Mouse (Mus musculus) thymus, postnatal 25 days (tissue): ENCODE data around the gene Ccnd1.

Experiments used
- DNase-seq: peaks from one replicate; pipeline ENCODE4 v3.0.0; 2022

Gene Ccnd1

DNA sequence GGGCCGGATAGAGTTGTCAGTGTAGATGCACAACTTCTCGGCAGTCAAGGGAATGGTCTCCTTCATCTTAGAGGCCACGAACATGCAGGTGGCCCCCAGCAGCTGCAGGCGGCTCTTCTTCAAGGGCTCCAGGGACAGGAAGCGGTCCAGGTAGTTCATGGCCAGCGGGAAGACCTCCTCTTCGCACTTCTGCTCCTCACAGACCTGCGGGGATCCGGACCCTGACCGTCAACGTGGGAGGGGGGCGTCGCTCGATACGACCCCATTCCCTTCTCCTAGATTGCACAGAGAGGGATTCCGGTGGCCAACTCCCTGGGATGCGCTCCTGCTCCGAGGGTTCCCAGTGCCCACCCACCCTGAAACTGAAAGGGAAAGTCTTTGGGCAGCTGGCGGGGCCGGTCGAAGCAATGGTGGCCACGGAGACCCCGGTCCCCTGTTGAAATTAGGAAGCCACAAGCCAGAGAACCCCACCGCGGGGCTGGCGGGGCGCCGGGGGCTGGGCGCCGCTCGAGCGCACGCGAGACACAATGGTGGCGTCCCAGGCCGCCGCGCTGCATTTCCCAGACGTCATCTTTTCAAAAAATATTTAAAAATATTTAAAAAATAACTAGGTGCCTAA is 1.7 kb downstream of the Ccnd1 start:
- peak; percentile 13 for DNase-seq

DNA sequence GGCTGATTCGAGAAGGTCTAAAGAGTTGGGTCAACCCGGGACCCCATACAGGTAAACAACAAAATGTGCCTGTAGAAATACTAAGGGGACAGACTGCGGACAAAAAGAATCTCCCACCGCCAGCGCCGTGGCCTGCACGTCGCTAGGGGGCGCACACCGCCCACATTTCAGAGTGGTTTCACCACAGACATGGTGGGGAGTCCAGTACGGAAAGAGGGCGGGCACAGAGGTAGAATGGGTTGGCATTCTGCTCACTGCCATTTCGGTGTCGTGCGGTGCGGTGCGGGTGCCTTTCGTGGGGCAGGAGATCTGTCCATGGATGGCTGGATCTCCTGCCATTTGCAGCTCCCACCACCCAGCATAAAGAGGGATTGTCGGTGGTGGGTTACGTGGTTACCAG is 2.2 kb downstream of the Ccnd1 start:
- peak; percentile 86 for DNase-seq

DNA sequence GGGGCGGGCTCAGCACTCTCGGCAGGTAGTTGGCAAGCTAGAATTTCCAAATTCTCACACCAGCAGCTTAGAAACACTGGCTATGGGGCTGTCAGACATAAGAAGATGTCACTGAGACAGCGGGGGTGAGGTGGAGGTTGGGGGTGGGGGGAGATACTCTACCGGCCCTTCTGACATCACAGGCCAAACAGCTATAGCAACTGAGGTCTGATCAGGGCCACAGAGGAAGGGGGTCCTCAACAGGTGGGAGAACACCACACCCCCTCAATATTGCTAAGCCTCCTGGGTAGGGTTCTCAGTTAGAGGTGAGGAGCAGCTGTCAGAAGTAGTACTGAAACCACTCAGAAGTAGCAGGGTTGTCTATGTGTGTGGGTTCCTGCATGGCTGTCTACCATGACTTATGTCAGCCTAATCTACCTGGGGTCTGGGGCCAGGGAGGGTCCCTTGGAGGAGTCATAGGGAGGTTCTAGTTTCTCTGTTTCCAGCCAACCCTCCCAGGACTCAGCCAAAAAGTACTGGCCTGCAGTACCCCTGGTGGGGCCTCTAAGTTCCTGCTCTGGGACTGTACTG is 3.3 kb downstream of the Ccnd1 start:
- no peak for DNase-seq

DNA sequence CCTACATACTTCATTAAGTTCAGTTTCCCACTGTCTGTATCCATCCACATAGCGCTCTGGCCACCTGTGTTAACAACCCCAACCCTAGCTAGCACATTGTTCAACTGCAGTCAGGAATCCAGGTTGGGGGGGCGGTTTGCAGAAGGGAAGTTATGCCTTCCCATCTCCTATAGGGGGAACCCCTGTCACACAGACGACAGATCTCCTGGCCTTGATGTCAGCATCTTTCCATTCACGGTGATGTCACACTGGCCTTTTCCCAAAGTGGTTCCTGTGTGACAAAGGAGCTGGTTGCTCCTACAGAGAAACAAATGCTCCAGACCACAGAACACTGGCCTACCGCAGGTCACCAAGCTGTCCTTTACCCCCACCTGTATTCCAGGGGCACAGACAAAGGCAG is 4.2 kb downstream of the Ccnd1 start:
- peak; percentile 18 for DNase-seq

DNA sequence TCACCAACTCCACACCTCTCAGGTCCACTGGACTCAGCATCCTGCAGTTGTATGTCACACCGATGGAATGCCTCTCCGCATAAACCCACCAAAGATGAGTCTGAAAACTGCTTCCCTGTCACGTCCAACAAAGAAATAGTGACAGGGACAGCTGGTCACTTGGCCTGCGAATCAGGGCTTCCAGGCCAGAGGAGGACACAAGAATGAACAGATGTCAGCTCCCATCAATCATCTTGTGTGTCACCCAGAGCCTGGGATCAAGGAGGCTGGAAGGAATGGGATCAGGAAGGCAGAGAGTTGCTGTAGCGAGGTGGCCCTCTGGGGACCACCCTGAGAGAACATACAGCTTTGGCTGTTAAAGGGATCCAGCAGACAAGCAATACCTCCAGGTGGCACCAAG is 4.8 kb downstream of the Ccnd1 start:
- DNase-seq, result no peak

DNA sequence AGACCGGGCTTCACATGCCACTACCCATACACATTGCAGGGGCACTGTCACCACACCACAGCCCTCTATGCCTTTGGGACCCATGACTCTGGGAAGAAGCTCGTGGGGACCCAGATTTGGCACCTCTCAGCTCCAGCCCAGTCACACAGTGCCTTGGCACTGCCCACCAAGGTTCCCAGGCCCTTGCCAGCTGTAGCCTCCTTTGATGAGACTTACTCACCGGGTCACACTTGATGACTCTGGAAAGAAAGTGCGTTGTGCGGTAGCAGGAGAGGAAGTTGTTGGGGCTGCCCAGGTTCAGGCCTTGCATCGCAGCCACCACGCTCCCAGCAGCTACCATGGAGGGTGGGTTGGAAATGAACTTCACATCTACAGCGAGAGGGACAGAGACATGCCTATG is 5.9 kb downstream of the Ccnd1 start:
- DNase-seq, result no peak

DNA sequence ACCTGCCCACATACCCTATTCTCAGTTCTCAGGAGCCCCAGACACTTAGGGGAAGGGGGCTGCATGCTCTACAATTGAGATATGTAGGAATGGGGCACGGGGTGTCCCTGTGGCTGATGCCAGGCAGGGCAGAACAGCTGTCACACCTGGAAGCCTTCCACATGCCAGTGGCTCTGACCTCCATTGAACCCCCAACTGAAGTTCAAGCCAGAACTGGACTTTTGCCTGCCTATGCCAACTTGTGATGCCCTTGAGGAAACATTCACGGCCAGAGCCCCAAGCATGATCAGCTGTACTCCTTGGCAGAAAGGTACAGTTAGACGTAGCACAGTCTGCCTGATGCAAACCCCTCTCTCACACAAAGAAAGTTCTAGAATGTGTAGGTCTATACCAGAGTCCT is 6.4 kb downstream of the Ccnd1 start:
- no peak for DNase-seq

DNA sequence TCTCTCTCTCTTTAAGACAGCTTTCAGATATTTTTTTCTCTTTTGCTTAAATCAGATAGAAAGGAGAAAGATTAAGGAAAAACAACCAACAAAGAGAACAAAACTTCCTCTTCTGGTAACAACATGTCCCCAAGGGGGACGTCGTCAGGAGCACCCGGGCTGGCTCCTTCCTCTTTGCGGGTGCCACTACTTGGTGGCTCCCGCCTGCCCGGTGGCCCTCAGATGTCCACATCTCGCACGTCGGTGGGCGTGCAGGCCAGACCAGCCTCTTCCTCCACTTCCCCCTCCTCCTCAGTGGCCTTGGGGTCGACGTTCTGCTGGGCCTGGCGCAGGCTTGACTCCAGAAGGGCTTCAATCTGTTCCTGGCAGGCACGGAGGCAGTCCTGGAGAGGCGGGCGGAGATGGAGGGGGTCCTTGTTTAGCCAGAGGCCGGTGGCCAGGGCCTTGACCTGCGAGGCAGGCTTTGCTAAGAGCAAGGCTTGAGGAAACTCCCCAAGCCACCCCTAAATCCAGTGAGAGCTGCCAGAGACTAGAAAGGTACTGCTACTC is 7.3 kb downstream of the Ccnd1 start:
- no peak for DNase-seq

DNA sequence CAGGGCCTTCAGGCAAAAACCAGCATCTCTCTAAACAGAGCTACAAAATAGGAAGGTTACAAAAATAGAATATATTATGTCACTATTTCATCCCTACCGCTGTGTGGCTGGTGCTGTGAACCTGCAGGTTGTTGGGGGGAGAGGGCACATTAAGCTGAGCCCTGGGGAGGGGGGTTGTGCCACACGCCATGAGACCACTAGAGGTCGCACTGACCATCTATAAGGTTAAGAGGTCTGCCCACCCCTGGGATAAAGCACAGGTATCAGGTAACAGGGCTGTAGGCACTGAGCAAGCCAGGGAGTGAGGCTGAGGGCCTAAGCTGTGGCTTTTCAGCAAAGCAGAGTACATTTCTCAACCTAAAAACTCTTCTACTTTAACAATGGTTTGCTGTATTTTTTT is 7.9 kb downstream of the Ccnd1 start:
- peak; percentile 54 for DNase-seq

DNA sequence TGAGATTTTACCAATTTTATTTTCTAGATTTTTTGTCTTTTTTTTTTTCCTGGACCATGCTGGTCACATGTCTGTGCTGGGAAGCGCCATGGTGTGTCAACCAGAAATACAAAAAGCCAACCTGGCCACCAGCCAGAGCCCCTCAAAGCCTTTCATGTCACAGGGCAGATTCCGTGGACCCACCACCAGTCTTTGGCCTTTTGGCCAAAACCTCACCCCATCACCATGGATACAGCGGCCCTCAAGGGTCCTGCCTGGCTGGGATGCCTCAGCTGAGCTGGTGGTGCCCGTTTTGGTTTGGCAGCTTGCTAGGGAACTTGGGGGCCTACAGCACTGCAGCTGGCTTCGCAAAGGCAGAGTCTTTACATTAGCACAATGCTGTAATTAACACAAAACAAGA is 9.8 kb downstream of the Ccnd1 start:
- no peak for DNase-seq

DNA sequence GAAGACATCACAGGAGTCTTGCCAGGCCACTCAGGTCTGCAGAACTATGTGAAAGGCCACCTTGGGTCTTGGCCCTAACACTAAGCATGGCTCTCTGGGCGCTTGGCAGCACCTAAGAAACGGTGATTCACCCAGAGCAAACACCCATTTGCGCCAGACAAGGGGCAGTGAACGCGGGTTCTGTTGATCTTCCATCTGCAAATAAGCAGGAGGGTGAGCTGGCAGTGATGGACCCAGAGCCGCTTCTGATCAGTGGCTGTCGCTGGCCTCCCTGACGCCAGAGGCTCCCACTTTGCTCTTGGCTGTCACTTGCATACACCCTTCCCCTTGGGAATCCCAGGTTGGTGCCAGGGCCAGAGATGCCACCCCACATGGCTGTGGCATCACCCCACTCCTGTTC is 10.2 kb downstream of the Ccnd1 start:
- no peak for DNase-seq

DNA sequence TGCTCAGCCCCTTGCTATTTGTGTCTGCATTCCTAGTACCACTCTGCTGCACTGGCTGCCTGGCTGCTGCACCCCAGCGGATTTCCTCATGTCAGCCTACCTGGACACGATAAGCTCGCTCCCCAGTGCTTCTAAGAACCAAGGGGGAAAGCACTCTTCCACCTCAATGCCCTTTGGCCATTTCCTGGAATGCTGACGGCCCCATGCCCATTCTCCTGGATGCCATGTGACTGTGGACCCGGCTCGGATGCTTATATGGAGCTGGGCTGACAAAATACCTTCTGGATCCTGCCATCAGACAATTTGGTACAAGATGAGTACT is 10.9 kb downstream of the Ccnd1 start:
- DNase-seq, result no peak

DNA sequence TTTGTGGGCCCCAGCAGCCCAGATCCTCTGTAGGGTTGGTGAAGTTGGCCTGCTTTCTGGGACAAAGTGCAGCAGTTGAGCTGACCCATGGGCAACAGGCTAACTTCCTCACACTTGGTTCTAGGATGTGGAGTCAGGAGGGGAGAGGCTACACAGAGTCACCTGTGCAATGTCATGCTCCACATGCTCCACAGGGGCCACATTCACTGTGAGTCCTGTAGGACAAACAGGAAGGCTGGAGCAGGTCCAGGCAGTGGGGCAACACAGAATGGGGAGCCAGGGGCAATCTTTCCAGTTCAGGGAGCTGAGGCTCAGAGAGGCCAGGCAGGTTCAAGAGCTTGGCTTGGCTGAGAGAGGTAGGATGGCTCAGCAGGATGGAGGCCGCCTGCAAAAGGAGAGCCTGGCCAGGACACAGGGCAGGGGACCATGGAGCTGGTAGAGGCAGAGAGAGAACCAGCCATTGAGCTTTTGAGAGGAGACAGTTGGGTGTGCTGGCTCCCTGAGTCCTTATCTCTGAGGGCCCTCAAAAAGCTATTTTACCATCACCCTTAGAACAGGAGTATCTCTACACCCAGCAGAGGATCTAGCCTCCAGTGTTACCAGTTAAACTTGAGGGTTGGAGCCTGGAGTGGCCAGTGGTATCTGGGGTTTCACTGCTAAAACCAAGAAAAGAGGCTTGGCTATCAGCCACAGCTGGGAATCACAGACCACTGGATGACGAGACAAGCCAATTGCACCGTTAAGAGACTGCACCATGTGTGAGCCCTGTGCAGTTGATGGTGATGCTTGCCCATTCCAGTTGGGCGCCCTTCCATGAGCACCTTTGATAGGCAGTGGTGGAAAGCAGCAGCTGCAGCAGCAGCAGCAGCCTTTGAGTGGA is 11.5 kb downstream of the Ccnd1 start:
- no peak for DNase-seq

DNA sequence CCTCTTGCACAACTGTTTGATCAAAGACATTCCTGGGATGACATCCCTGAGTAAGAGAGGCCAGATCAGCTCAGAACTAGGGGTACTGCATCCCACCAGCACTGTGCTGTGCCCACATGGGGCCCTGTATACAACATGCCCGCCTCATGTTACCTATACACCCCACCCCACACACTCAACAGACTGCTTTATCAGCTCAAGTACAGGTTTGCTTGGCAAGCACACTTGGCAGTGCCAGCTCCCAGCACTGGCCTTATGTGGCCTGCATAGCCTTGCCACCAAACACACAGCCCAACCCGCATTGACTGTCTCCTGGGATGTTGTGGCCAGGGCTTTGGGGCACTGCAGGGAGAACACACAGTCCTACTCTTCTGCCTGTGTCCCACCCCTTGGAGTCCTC is 12.1 kb downstream of the Ccnd1 start:
- DNase-seq, result no peak

DNA sequence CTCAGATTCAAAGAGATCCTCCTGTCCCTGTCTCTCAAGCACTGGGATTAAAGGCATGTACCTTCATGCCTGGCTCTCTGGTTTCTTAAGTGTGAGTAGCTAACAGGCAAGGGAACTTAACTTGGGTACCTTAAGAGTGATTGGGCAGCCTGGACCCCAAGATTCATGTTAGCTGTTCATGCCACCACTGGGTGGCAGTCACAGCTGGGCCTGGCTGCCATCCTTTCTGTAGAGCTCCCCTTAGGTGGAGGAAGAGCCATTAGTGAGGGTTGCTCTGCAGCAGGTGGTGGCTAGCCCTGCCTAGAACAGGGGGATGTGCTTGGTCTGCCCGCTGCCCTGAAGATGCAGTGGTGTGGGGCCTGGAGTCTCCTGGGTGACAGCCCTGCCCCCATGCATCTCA is 20.9 kb downstream of the Ccnd1 start:
- no peak for DNase-seq

DNA sequence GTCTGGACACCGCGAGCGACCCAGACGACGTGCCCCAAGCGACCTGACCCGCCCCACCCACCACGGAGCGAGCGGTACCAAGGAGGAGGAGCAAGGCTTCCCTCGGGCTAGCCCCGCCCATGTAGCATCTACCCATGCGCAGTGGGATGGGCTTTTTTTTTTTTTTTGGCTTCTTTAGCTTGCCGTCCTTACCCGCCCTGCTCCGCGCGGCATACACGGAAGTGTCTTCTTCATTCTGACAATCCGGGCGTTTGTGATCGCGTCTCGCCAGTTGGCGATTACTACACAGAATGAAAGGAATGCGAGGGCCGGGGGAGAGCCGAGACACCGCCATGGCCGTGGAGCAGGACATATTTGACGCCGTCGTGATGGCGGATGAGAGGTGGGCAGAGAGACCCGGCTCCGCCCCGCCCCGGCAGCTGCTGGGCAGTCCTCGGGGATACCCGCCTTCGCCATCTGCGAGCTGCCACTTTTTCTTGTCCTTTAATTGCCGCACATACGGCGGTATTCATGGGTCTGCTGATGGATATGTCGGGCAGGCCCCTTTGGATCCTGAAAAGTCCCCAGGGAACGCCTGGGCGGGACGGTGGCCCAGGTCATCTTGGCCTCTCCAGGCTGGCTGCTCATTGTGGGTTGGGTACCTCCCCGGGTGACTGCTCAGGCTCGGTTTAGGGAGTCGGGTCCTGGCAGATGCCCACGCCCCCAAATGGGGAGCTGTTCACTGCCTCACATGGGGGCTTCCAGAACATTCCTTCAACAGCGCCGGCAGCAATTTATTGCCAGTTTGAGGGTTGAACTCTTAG is 24.6 kb downstream of the Ccnd1 start, which contains the start of gene LTO1:
Gene LTO1 (plus strand): TSS at position 153 of the 803 bp plus-strand sequence.
- DNase-seq, result peak; percentile 92

DNA sequence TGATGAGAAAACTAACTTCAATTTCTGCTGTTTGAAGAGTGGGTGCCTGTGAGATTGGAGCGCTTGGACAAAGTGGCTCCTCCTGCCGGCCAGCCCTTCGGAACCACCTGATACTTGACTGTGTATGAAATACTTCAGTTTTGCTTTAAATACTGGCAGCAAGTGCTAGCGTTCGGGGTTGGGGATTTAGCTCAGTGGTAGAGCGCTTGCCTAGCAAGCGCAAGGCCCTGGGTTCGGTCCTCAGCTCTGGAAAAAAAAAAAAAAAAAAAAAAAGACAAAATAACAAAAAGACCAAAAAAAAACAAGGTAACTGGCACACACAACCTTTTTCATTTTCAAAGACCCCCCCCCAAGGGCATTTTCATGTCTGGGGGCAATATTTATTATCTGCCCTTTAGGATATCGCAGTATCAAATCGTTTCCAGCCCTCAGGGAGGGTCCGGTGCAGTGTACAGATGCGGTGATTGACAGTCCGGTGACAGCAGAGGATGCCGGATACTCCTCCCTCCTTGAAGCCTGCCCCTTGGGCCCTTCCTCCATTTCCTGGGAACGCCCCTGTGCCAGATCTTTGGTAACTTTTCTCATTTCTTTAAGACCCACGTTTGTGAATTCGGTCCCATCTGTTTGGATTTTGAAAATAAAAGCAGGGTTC is 25.3 kb downstream of the Ccnd1 start:
- no peak for DNase-seq

DNA sequence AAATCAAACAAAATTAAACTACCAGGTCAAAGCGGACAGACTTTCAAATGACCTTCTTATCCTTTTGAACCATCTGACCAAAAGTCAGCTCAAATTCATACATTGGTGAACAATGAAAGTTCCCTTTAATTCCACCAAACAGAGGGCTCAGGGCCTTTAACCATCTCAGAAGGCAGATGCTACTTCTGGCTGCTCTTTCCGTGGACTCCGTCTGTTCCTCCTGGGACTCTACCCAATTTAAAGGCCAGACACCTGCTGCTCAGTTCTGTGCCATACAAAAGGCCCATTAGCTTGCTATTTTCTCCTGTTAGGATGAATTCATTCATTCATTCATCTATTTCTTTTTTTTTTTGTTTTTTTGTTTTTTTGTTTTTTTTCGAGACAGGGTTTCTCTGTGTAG is 26.8 kb downstream of the Ccnd1 start:
- no peak for DNase-seq

DNA sequence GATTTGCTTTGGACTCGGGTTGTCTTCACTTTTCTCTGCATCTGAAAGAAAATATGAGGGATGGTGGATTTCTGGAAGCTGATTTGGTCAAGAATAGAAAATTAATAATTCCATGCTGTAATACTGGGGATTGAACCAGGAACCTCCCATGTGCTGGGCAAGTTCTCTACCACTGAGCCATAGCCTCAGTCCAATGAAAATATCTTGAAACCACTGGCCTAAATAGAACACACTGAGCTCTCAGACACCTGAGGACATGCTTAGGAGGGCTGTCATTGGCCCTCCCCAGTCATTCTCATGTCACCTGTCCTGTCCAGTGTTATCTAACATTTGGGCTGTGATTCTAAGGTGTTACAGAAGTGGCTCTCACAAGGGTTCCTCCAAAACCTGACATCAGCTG is 28.6 kb downstream of the Ccnd1 start:
- no peak for DNase-seq

DNA sequence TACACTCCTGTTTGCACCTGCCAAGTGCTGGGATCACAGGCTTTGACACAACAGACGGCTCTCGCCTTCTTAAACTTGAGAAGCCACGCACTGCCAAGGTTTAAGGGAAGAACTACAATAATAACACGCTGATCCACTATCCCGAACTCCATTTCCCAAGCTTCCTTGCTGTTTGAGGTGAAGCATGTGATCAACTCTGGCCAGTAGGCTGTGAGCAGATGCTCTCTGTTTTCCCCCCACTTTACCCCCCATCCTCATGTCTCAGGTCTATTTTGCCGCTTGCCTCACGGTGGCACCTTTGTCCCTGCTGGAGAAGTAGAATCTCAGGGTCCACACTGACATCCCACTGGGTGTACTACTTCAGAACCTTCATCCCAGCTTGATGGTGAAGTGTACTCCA is 31.0 kb downstream of the Ccnd1 start:
- no peak for DNase-seq

DNA sequence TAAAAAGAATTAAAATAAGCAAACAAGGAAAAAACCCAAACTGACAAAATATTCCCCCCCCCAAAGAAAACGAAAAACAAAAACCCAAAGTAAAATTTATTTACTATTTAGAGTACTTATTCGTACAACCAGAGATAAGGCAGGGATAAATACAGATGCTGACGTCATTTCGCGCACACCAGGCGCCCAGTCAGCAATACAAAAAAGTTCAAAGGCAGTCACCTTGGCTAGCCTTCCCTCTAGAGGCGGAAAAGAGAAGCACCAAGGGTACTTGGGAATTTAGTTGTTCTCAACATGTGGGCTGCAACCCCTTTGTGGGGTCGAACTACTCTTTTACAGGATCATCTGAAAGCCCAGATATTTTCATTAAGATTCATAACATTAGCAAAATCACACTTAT is 31.9 kb downstream of the Ccnd1 start:
- DNase-seq, result no peak

DNA sequence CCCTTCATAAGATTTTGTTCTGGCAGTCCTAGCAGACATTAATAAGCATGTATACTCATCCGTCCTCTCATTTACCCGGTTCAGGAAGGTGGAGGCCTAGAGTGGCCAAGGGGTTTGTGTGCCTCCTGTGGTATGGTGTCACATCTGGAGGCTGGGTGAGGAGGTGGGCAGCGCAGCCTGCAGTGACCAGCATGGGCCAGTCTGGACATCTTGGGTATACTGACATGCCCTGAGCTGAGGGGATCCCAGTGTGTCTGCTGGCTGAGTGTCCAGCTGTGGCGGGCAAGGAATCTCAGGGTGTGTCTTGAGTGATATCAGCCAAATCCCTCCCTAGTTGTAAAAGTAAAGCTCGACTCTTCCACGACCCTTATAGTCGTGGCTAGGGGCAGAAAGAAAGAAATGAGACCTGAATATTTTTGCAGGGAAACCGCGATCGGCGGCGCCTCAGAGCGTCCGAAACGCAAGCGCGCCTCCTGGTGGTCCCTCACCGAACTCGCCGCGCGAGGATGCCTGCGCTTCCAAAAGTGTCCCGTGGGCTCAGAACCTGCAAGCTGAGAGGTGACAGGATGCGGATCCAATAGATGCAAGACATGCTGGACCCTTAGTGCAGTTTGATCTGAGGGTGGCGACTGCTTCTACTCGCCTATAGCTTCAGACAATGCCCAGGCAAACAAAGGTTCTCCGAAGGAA is 32.9 kb downstream of the Ccnd1 start:
- peak; percentile 49 for DNase-seq
